Mouse (Mus musculus): ENCODE measurements at regions not wholly inside any gene's neighbourhood (a gene's known extent, or its start where the extent isn't known, plus 50 kb on each side); places are given as distances from the start of the nearest gene placed in this dataset.
"Not testable (repeated sequence)": the region's sequence is repeated elsewhere in the genome, so short reads cannot be mapped to it uniquely, and the experiment has no call there.

- no peak for DNase-seq (ENCODE audit: low spot score in 2 of 2)
Measured at GRCm38 (mm10) chr4:4335216-4335615, 257.9 kb upstream of the Sdr16c6 start.

- no peak for DNase-seq (ENCODE audit: low spot score in 2 of 2)
Measured at GRCm38 (mm10) chr4:4333472-4334123, 256.3 kb upstream of the Sdr16c6 start.

- no peak for DNase-seq (ENCODE audit: low spot score in 2 of 2)
Measured at GRCm38 (mm10) chr4:4331105-4331504, 253.8 kb upstream of the Sdr16c6 start.

- DNase-seq (ENCODE audit: low spot score in 2 of 2): no peak
Measured at GRCm38 (mm10) chr4:4315651-4316411, 238.5 kb upstream of the Sdr16c6 start.

- DNase-seq (ENCODE audit: low spot score in 2 of 2): no peak
Measured at GRCm38 (mm10) chr4:4311496-4311895, 234.2 kb upstream of the Sdr16c6 start.

GRCm38 (mm10) chr4:4306922-4307321 is 229.6 kb upstream of the Sdr16c6 start:
- DNase-seq (ENCODE audit: low spot score in 2 of 2): no peak

- DNase-seq (ENCODE audit: low spot score in 2 of 2): no peak
Measured at GRCm38 (mm10) chr4:4305740-4306249, 228.5 kb upstream of the Sdr16c6 start.

GRCm38 (mm10) chr4:4304666-4305065 is 227.3 kb upstream of the Sdr16c6 start:
- DNase-seq (ENCODE audit: low spot score in 2 of 2): no peak

- DNase-seq (ENCODE audit: low spot score in 2 of 2): no peak
Measured at GRCm38 (mm10) chr4:4300189-4300879, 223.0 kb upstream of the Sdr16c6 start.

- DNase-seq (ENCODE audit: low spot score in 2 of 2): no peak
Measured at GRCm38 (mm10) chr4:4299631-4300030, 222.3 kb upstream of the Sdr16c6 start.

GRCm38 (mm10) chr4:4249601-4250000 is 172.3 kb upstream of the Sdr16c6 start:
- no peak for DNase-seq (ENCODE audit: low spot score in 2 of 2)

- no peak for DNase-seq (ENCODE audit: low spot score in 2 of 2)
Measured at GRCm38 (mm10) chr4:4247669-4248068, 170.3 kb upstream of the Sdr16c6 start.

GRCm38 (mm10) chr4:4242306-4242980 is 165.1 kb upstream of the Sdr16c6 start:
- DNase-seq (ENCODE audit: low spot score in 2 of 2): not testable (repeated sequence)

- no peak for DNase-seq (ENCODE audit: low spot score in 2 of 2)
Measured at GRCm38 (mm10) chr4:4226209-4226608, 148.9 kb upstream of the Sdr16c6 start.

GRCm38 (mm10) chr4:4219701-4220100 is 142.4 kb upstream of the Sdr16c6 start:
- DNase-seq (ENCODE audit: low spot score in 2 of 2): no peak

- DNase-seq (ENCODE audit: low spot score in 2 of 2): no peak
Measured at GRCm38 (mm10) chr4:4211892-4212291, 134.6 kb upstream of the Sdr16c6 start.

GRCm38 (mm10) chr4:4205158-4205557 is 127.8 kb upstream of the Sdr16c6 start:
- no peak for DNase-seq (ENCODE audit: low spot score in 2 of 2)

GRCm38 (mm10) chr4:4199309-4199708 is 122.0 kb upstream of the Sdr16c6 start:
- DNase-seq (ENCODE audit: low spot score in 2 of 2): peak in 1 of 2 experiments; percentile 38

GRCm38 (mm10) chr4:4195834-4196233 is 118.5 kb upstream of the Sdr16c6 start:
- no peak for DNase-seq (ENCODE audit: low spot score in 2 of 2)

GRCm38 (mm10) chr4:4195250-4195649 is 117.9 kb upstream of the Sdr16c6 start:
- no peak for DNase-seq (ENCODE audit: low spot score in 2 of 2)
